Mouse (Mus musculus): ENCODE data around the gene Tmem192.

DNA sequence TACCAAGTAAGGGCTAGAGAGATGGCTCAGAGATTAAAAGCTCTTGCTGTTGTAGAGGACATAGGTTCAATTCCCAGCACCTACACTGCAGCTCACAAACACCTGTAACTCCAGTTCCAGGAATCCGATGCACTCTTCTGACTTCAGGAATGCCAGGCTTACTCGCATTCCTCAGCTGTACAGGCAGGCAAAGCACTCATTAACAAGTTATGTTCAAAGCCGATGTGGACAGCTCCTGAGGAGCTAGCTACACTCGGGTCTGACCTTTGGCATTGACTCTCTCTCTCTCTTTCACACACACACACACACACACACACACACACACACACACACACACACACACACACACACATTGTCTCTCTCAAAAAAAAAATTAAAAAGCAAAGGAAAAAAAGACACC lies 48.3 kb upstream of the Tmem192 start:
- TF ChIP-seq CTCF (IDR thresholded peaks at IDR 0.05; ENCODE audit: control insufficient read depth, insufficient read depth, insufficient replicate concordance, low read depth, low read length) (no peak), POLR2A (IDR thresholded peaks at IDR 0.05; ENCODE audit: control insufficient read depth, low read depth, low read length) (no peak)
